Mouse (Mus musculus): Measurements from ENCODE around the gene Zfhx3. TPM values are rescaled to one million over a fixed set of nuclear protein-coding genes. Genes with fewer than 3 reads are reported as not detected.

Gene Zfhx3
- polyA plus RNA-seq, 1 experiment = 14.0 TPM

GRCm38 (mm10) chr8:108061972-108062371, 119.5 kb downstream of the Zfhx3 start:
- Histone ChIP-seq H3K4me1 (ENCODE audit: control insufficient read depth, insufficient read depth, low read length) (no peaks in the 10 kb centered on the region), H3K27ac (ENCODE audit: insufficient read depth, low read length) (no peak overlapping the region), H3K4me3 (ENCODE audit: low read depth, low read length) (no peak overlapping the region), H3K9ac (ENCODE audit: low read depth, poor library complexity, severe bottlenecking) (no peak overlapping the region), H3K9me3 (replicated peaks; ENCODE audit: control insufficient read depth, insufficient read depth, low read length, poor library complexity, severe bottlenecking) (0 out of 2 replicates have a peak, but pooled peaks cover 7% of the 10 kb centered on the region), H3K27me3 (ENCODE audit: control insufficient read depth, insufficient read depth, low read length, poor library complexity, severe bottlenecking) (no peaks in the 10 kb centered on the region), H3K36me3 (ENCODE audit: control insufficient read depth, insufficient read depth, low read length, poor library complexity, severe bottlenecking) (no peaks in the 10 kb centered on the region)
- TF ChIP-seq EP300 (IDR thresholded peaks at IDR 0.05; ENCODE audit: insufficient read depth, low read depth, low read length) (no peak), CTCF (IDR thresholded peaks at IDR 0.05; ENCODE audit: low read depth, low read length) (no peak), POLR2A (IDR thresholded peaks at IDR 0.05; ENCODE audit: insufficient read depth, low read length) (no peak)

DNA sequence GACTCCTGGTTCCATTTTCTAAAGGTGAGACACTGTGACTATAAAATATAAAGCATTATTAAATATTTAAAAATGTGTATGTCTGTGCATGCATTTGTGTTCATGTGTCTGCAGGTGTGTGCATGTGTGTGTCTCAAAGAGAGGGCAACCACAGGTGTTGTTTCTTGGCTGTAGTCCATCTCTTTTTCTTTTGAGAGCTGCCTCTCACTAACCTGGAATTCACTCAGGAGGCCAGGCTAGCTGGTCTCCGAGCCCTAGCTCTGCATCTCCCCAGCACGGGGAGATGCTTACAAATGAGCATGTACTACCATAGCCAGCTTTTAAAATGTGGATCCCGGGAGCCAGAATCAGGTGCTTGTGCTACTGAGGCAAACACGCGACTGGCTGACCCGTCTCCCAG, 124.7 kb downstream of the Zfhx3 start:
- TF ChIP-seq EP300 (IDR thresholded peaks at IDR 0.05; ENCODE audit: insufficient read depth, low read depth, low read length) = no peak
- TF ChIP-seq CTCF (IDR thresholded peaks at IDR 0.05; ENCODE audit: low read depth, low read length) = no peak
- TF ChIP-seq POLR2A (IDR thresholded peaks at IDR 0.05; ENCODE audit: insufficient read depth, low read length) = no peak

GRCm38 (mm10) chr8:108068195-108068594, 125.8 kb downstream of the Zfhx3 start:
- H3K27ac ChIP-seq (ENCODE audit: insufficient read depth, low read length) = no peak overlapping the region
- TF ChIP-seq POLR2A (IDR thresholded peaks at IDR 0.05; ENCODE audit: insufficient read depth, low read length) (no peak), EP300 (IDR thresholded peaks at IDR 0.05; ENCODE audit: insufficient read depth, low read depth, low read length) (no peak), CTCF (IDR thresholded peaks at IDR 0.05; ENCODE audit: low read depth, low read length) (no peak)
- H3K9me3 ChIP-seq (replicated peaks; ENCODE audit: control insufficient read depth, insufficient read depth, low read length, poor library complexity, severe bottlenecking) = no peaks in the 10 kb centered on the region
- no peaks in the 10 kb centered on the region; the same call in 1 of the 2 replicates for H3K27me3 ChIP-seq (ENCODE audit: control insufficient read depth, insufficient read depth, low read length, poor library complexity, severe bottlenecking)
- no peak overlapping the region for H3K4me3 ChIP-seq (ENCODE audit: low read depth, low read length)
- no peaks in the 10 kb centered on the region for H3K36me3 ChIP-seq (ENCODE audit: control insufficient read depth, insufficient read depth, low read length, poor library complexity, severe bottlenecking)
- H3K9ac ChIP-seq (ENCODE audit: low read depth, poor library complexity, severe bottlenecking) = no peak overlapping the region
- no peaks in the 10 kb centered on the region for H3K4me1 ChIP-seq (ENCODE audit: control insufficient read depth, insufficient read depth, low read length)

More for the DNA sequence above, 124.7 kb downstream of the Zfhx3 start:
- Histone ChIP-seq H3K9me3 (replicated peaks; ENCODE audit: control insufficient read depth, insufficient read depth, low read length, poor library complexity, severe bottlenecking) (no peaks in the 10 kb centered on the region), H3K27ac (ENCODE audit: insufficient read depth, low read length) (no peak overlapping the region), H3K4me1 (ENCODE audit: control insufficient read depth, insufficient read depth, low read length) (no peaks in the 10 kb centered on the region), H3K27me3 (ENCODE audit: control insufficient read depth, insufficient read depth, low read length, poor library complexity, severe bottlenecking) (no peaks in the 10 kb centered on the region; the same call in 1 of the 2 replicates), H3K9ac (ENCODE audit: low read depth, poor library complexity, severe bottlenecking) (no peak overlapping the region), H3K36me3 (ENCODE audit: control insufficient read depth, insufficient read depth, low read length, poor library complexity, severe bottlenecking) (no peaks in the 10 kb centered on the region), H3K4me3 (ENCODE audit: low read depth, low read length) (no peak overlapping the region)

GRCm38 (mm10) chr8:108070438-108070837, 128.0 kb downstream of the Zfhx3 start:
- Histone ChIP-seq H3K9me3 (replicated peaks; ENCODE audit: control insufficient read depth, insufficient read depth, low read length, poor library complexity, severe bottlenecking) (no peaks in the 10 kb centered on the region), H3K4me3 (ENCODE audit: low read depth, low read length) (no peak overlapping the region)
- TF ChIP-seq POLR2A (IDR thresholded peaks at IDR 0.05; ENCODE audit: insufficient read depth, low read length) = no peak
- TF ChIP-seq CTCF (IDR thresholded peaks at IDR 0.05; ENCODE audit: low read depth, low read length) = no peak
- no peak for TF ChIP-seq EP300 (IDR thresholded peaks at IDR 0.05; ENCODE audit: insufficient read depth, low read depth, low read length)

DNA sequence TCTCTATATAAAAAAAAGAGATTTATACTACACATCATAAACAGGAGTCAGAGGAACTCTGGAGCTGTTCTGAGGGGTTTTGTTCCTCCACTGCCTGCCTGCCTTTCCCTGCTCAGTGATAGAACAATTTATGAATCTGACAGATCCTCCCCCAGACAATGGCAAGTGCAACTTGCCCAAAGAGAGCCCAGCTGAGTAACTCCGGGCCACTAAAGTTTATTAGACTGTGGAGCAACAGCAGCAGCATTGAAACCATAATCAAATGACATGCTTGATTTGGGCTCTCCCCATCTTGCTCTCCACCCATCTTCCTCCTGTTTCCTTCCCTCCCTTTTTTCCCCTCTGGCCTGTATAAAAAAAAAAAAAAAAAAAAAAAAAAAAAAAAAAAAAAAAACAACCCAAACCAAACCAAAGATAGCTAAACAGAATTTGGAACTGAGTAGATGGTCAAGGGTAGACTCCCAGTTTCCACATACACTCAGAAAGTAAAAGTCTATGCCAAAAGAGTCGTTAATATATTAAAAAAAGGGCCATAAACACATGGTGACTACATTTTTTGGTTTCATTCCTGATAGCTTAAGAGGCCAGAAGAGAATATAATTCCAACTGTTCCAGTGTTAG, 129.8 kb downstream of the Zfhx3 start:
- H3K9me3 ChIP-seq (replicated peaks; ENCODE audit: control insufficient read depth, insufficient read depth, low read length, poor library complexity, severe bottlenecking) = no peaks in the 10 kb centered on the region
- H3K27me3 ChIP-seq (ENCODE audit: control insufficient read depth, insufficient read depth, low read length, poor library complexity, severe bottlenecking) = no peaks in the 10 kb centered on the region; the same call in 1 of the 2 replicates
- H3K4me3 ChIP-seq (ENCODE audit: low read depth, low read length) = no peak overlapping the region
- no peaks in the 10 kb centered on the region for H3K4me1 ChIP-seq (ENCODE audit: control insufficient read depth, insufficient read depth, low read length)
- H3K9ac ChIP-seq (ENCODE audit: low read depth, poor library complexity, severe bottlenecking) = no peak overlapping the region
- TF ChIP-seq EP300 (IDR thresholded peaks at IDR 0.05; ENCODE audit: insufficient read depth, low read depth, low read length) (no peak), POLR2A (IDR thresholded peaks at IDR 0.05; ENCODE audit: insufficient read depth, low read length) (no peak), CTCF (IDR thresholded peaks at IDR 0.05; ENCODE audit: low read depth, low read length) (no peak)
- H3K27ac ChIP-seq (ENCODE audit: insufficient read depth, low read length) = no peak overlapping the region
- no peaks in the 10 kb centered on the region for H3K36me3 ChIP-seq (ENCODE audit: control insufficient read depth, insufficient read depth, low read length, poor library complexity, severe bottlenecking)

More at GRCm38 (mm10) chr8:108070438-108070837, 128.0 kb downstream of the Zfhx3 start:
- H3K27ac ChIP-seq (ENCODE audit: insufficient read depth, low read length) = no peak overlapping the region
- no peak overlapping the region for H3K9ac ChIP-seq (ENCODE audit: low read depth, poor library complexity, severe bottlenecking)
- no peaks in the 10 kb centered on the region; the same call in 1 of the 2 replicates for H3K27me3 ChIP-seq (ENCODE audit: control insufficient read depth, insufficient read depth, low read length, poor library complexity, severe bottlenecking)
- H3K36me3 ChIP-seq (ENCODE audit: control insufficient read depth, insufficient read depth, low read length, poor library complexity, severe bottlenecking) = no peaks in the 10 kb centered on the region
- no peaks in the 10 kb centered on the region for H3K4me1 ChIP-seq (ENCODE audit: control insufficient read depth, insufficient read depth, low read length)

DNA sequence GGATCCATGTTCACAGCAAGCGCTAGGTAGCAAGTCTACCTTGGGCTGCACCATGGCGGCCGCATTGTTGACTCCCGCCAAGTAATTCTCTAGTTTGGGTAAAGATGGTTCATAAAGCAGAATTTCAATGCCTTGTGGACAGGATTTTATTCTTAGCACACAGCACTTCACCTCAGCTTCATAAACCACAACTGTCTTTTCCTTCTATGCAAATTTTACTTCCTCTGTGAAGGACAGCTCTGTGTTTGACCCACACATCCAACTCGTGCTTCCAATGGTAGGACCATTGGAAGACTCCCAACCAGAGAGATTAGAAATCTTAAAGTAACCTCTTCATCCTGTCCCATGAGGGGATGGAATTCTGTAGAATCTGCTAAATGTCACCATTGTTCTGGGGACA, 130.4 kb downstream of the Zfhx3 start:
- H3K4me3 ChIP-seq (ENCODE audit: low read depth, low read length) = no peak overlapping the region
- H3K27ac ChIP-seq (ENCODE audit: insufficient read depth, low read length) = no peak overlapping the region
- TF ChIP-seq POLR2A (IDR thresholded peaks at IDR 0.05; ENCODE audit: insufficient read depth, low read length) = no peak
- TF ChIP-seq CTCF (IDR thresholded peaks at IDR 0.05; ENCODE audit: low read depth, low read length) = no peak
- no peak for TF ChIP-seq EP300 (IDR thresholded peaks at IDR 0.05; ENCODE audit: insufficient read depth, low read depth, low read length)
- no peaks in the 10 kb centered on the region for H3K4me1 ChIP-seq (ENCODE audit: control insufficient read depth, insufficient read depth, low read length)
- H3K9ac ChIP-seq (ENCODE audit: low read depth, poor library complexity, severe bottlenecking) = no peak overlapping the region
- no peaks in the 10 kb centered on the region for H3K27me3 ChIP-seq (ENCODE audit: control insufficient read depth, insufficient read depth, low read length, poor library complexity, severe bottlenecking)
- H3K36me3 ChIP-seq (ENCODE audit: control insufficient read depth, insufficient read depth, low read length, poor library complexity, severe bottlenecking) = no peaks in the 10 kb centered on the region
- H3K9me3 ChIP-seq (replicated peaks; ENCODE audit: control insufficient read depth, insufficient read depth, low read length, poor library complexity, severe bottlenecking) = no peaks in the 10 kb centered on the region
